Mouse (Mus musculus) heart, embryonic 16.5 days (tissue): ENCODE measurements around the gene Zfp423. TPM values are rescaled to one million over a fixed set of nuclear protein-coding genes. Genes with fewer than 3 reads are reported as not detected.

Source experiments
- ATAC-seq: fragments of 200-750 bp; cut with Nextera tagmentation; replicated peaks from 2 replicates; pipeline ENCODE4 v1.8.0; 2017; ENCODE audit warnings: moderate number of reproducible peaks; ENCODE audit not compliant: insufficient read depth, low FRiP score; ENCODE audit errors: extremely low read depth
- H3K27ac ChIP-seq: fragments of 300-500 bp; sonication (generic); 2 replicates; pipeline ENCODE4 v1.5.1; 2014; ENCODE audit warnings: mild to moderate bottlenecking, low read length, control low read depth, moderate library complexity
- H3K27me3 ChIP-seq: fragments of 300-500 bp; sonication (generic); 2 replicates; pipeline ENCODE4 v1.6.1; 2014; ENCODE audit warnings: low read length, mixed read lengths; ENCODE audit not compliant: control insufficient read depth, insufficient read depth
- H3K36me3 ChIP-seq: fragments of 300-500 bp; sonication (generic); 2 replicates; pipeline ENCODE4 v1.6.1; 2014; ENCODE audit not compliant: control insufficient read depth, insufficient read depth
- H3K4me1 ChIP-seq: fragments of 300-500 bp; sonication (generic); 2 replicates; pipeline ENCODE4 v1.6.1; 2014; ENCODE audit warnings: low read length, mixed read lengths; ENCODE audit not compliant: control insufficient read depth, insufficient read depth
- H3K4me2 ChIP-seq: fragments of 300-500 bp; sonication (generic); 2 replicates; pipeline ENCODE4 v1.6.1; 2014; ENCODE audit warnings: low read depth, mild to moderate bottlenecking, control low read depth, low read length
- H3K4me3 ChIP-seq: fragments of 300-500 bp; sonication (generic); 2 replicates; pipeline ENCODE4 v1.5.1; 2014; ENCODE audit warnings: mild to moderate bottlenecking, control low read depth, low read length
- H3K9ac ChIP-seq: fragments of 300-500 bp; sonication (generic); 2 replicates; pipeline ENCODE4 v1.6.1; 2014; ENCODE audit warnings: low read length, control low read depth
- H3K9me3 ChIP-seq: fragments of 300-500 bp; sonication (generic); replicated peaks from 2 replicates; pipeline ENCODE4 v1.6.1; 2016; ENCODE audit warnings: low read length; ENCODE audit not compliant: control insufficient read depth
- WGBS: fragments of 180-500 bp; shearing (Covaris S2); extraction: QIAGEN DNeasy Blood & Tissue Kit; methylation state at CpG from one replicate; pipeline ENCODE4 v1.1.7; 2014; 5-methylcytosine and 5-hydroxymethylcytosine counted together
- polyA plus RNA-seq: library from polyadenylated mRNA; unstranded; fragments of >200 nt; fragmentation: Nextera tagmentation; extraction: Ambion mirVana; gene quantifications from 2 replicates; pipeline ENCODE4 v1.2.1, GENCODE M21; 2015

Gene Zfp423
- polyA plus RNA-seq, 1 experiment from 2014 or later: 3.1 TPM

GRCm38 (mm10) chr8:87734902-87735301 lies 224.5 kb downstream of the Zfp423 start:
- H3K4me1 ChIP-seq: peaks cover 13% of the 10 kb centered on the region
- H3K36me3 ChIP-seq: no peaks in the 10 kb centered on the region
- no peaks in the 10 kb centered on the region for H3K9me3 ChIP-seq
- no peak overlapping the region for H3K4me3 ChIP-seq
- H3K27ac ChIP-seq: no peak overlapping the region
- 55% methylated on average over 4 of the region's 4 CpGs for WGBS
- H3K4me2 ChIP-seq: no peak overlapping the region
- ATAC-seq: no peak
- peak overlapping the region; percentile 55 for H3K9ac ChIP-seq
- no peaks in the 10 kb centered on the region for H3K27me3 ChIP-seq

- WGBS: 37% methylated on average over 7 of the region's 7 CpGs
- no peak overlapping the region for H3K4me2 ChIP-seq
- no peak overlapping the region for H3K4me3 ChIP-seq
- no peaks in the 10 kb centered on the region for H3K27me3 ChIP-seq
- H3K27ac ChIP-seq: no peak overlapping the region
- H3K9ac ChIP-seq: no peak overlapping the region; the same call in 1 of the 2 replicates
- no peaks in the 10 kb centered on the region for H3K9me3 ChIP-seq
- 0 out of 2 replicates have a peak, but pooled peaks have one; percentile 18 for ATAC-seq
- peaks cover 13% of the 10 kb centered on the region for H3K4me1 ChIP-seq
- H3K36me3 ChIP-seq: no peaks in the 10 kb centered on the region
Measured at GRCm38 (mm10) chr8:87734496-87734895, 224.9 kb downstream of the Zfp423 start.

- no peak overlapping the region for H3K9ac ChIP-seq
- 89% methylated on average over 12 of the region's 12 CpGs for WGBS
- no peak overlapping the region for H3K4me3 ChIP-seq
- no peaks in the 10 kb centered on the region for H3K9me3 ChIP-seq
- peaks cover 13% of the 10 kb centered on the region for H3K4me1 ChIP-seq
- no peaks in the 10 kb centered on the region for H3K36me3 ChIP-seq
- H3K27ac ChIP-seq: no peak overlapping the region
- no peak overlapping the region for H3K4me2 ChIP-seq
- no peak for ATAC-seq
- H3K27me3 ChIP-seq: no peaks in the 10 kb centered on the region
Measured at GRCm38 (mm10) chr8:87731062-87731461, 228.3 kb downstream of the Zfp423 start.

- H3K9me3 ChIP-seq: no peaks in the 10 kb centered on the region
- no peak overlapping the region for H3K4me2 ChIP-seq
- H3K9ac ChIP-seq: no peak overlapping the region
- H3K27ac ChIP-seq: no peak overlapping the region
- 57% methylated on average over 8 of the region's 8 CpGs for whole genome bisulfite sequencing
- H3K36me3 ChIP-seq: no peaks in the 10 kb centered on the region
- no peak for ATAC-seq
- no peaks in the 10 kb centered on the region for H3K27me3 ChIP-seq
- H3K4me1 ChIP-seq: no peaks in the 10 kb centered on the region
- no peak overlapping the region for H3K4me3 ChIP-seq
Measured at GRCm38 (mm10) chr8:87723015-87723414, 236.4 kb downstream of the Zfp423 start.

- H3K4me1 ChIP-seq: peaks cover 7% of the 10 kb centered on the region
- H3K27ac ChIP-seq: peak overlapping the region; percentile 2; the same call in 1 of the 2 replicates
- 65% methylated on average over 27 of the region's 27 CpGs for whole genome bisulfite sequencing
- H3K36me3 ChIP-seq: no peaks in the 10 kb centered on the region
- H3K9ac ChIP-seq: no peak overlapping the region
- peaks cover 2% of the 10 kb centered on the region; the same call in 1 of the 2 replicates for H3K27me3 ChIP-seq
- H3K4me2 ChIP-seq: no peak overlapping the region
- H3K4me3 ChIP-seq: no peak overlapping the region
- H3K9me3 ChIP-seq: no peaks in the 10 kb centered on the region
- no peak for ATAC-seq
Measured at GRCm38 (mm10) chr8:87719137-87719815, 240.1 kb downstream of the Zfp423 start.

- H3K4me1 ChIP-seq: peaks cover 7% of the 10 kb centered on the region
- WGBS: 80% methylated on average over 5 of the region's 5 CpGs
- peaks cover 2% of the 10 kb centered on the region; the same call in 1 of the 2 replicates for H3K27me3 ChIP-seq
- H3K4me2 ChIP-seq: no peak overlapping the region
- H3K4me3 ChIP-seq: no peak overlapping the region
- H3K36me3 ChIP-seq: no peaks in the 10 kb centered on the region
- H3K9me3 ChIP-seq: no peaks in the 10 kb centered on the region
- H3K27ac ChIP-seq: no peak overlapping the region
- H3K9ac ChIP-seq: no peak overlapping the region
- no peak for ATAC-seq
Measured at GRCm38 (mm10) chr8:87717445-87717844, 241.9 kb downstream of the Zfp423 start.

GRCm38 (mm10) chr8:87716726-87717248 lies 242.6 kb downstream of the Zfp423 start:
- peaks cover 7% of the 10 kb centered on the region for H3K4me1 ChIP-seq
- peak overlapping the region; percentile 60 for H3K4me2 ChIP-seq
- 38% methylated on average over 9 of the region's 9 CpGs for whole genome bisulfite sequencing
- no peak overlapping the region for H3K4me3 ChIP-seq
- no peak overlapping the region for H3K9ac ChIP-seq
- H3K36me3 ChIP-seq: no peaks in the 10 kb centered on the region
- peaks cover 2% of the 10 kb centered on the region; the same call in 1 of the 2 replicates for H3K27me3 ChIP-seq
- no peak overlapping the region for H3K27ac ChIP-seq
- H3K9me3 ChIP-seq: no peaks in the 10 kb centered on the region
- ATAC-seq: no peak

GRCm38 (mm10) chr8:87715731-87716682 lies 243.4 kb downstream of the Zfp423 start:
- H3K36me3 ChIP-seq: no peaks in the 10 kb centered on the region
- peak overlapping the region; percentile 60 for H3K4me2 ChIP-seq
- no peak overlapping the region for H3K9ac ChIP-seq
- peaks cover 7% of the 10 kb centered on the region for H3K4me1 ChIP-seq
- WGBS: 12% methylated on average over 24 of the region's 24 CpGs
- H3K9me3 ChIP-seq: no peaks in the 10 kb centered on the region
- H3K27ac ChIP-seq: no peak overlapping the region
- H3K4me3 ChIP-seq: peak overlapping the region; percentile 30
- H3K27me3 ChIP-seq: peaks cover 2% of the 10 kb centered on the region; the same call in 1 of the 2 replicates
- 0 out of 2 replicates have a peak, but pooled peaks have one; percentile 41 for ATAC-seq
